Mouse (Mus musculus) thymus, adult 2 months (tissue): ENCODE results near the gene Igdcc4.

Experiments used
- CTCF ChIP-seq: fragments of 200-500 bp; IDR thresholded peaks from 2 replicates; pipeline ENCODE4 v1.5.1; 2012; ENCODE audit warnings: mild to moderate bottlenecking, control low read depth, low read length, moderate library complexity, borderline replicate concordance; ENCODE audit not compliant: control insufficient read depth, poor library complexity, insufficient read depth; ENCODE audit errors: extremely low read depth
- POLR2A ChIP-seq: fragments of 200-500 bp; IDR thresholded peaks from 2 replicates; pipeline ENCODE4 v1.6.1; 2012; ENCODE audit warnings: mild to moderate bottlenecking, low read length, control low read depth, moderate library complexity; ENCODE audit not compliant: control insufficient read depth, poor library complexity, insufficient read depth; ENCODE audit errors: extremely low read depth

GRCm38 (mm10) chr9:65146001-65146400 is 44.7 kb downstream of the Igdcc4 start:
- TF ChIP-seq CTCF (no peak), POLR2A (no peak)
